Mouse (Mus musculus): ENCODE results near the gene Olfr943.

Olfr943 gene

DNA sequence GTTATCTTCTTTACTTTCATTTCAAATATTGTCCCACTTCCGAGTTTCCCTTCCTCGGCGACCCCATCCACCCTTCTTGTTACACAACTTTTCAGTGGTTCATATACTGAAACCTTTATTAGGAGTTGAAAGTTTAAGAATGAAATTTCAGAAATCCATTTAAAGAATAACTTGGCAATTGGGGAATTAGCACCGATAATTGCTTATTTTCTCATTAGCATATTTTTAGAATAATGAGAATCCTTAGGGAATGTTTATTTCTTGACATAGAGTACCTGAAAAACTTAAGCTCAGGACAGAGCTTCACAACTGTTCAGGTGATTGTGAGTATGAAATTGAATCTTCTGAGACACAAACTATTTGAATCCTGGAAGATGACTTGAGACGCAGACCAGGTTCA lies at the start of gene Olfr943:
Olfr943 (plus strand) TSS at position 301 of the 400 bp plus-strand sequence.
- DNase-seq (ENCODE audit: low spot score) = no peak

DNA sequence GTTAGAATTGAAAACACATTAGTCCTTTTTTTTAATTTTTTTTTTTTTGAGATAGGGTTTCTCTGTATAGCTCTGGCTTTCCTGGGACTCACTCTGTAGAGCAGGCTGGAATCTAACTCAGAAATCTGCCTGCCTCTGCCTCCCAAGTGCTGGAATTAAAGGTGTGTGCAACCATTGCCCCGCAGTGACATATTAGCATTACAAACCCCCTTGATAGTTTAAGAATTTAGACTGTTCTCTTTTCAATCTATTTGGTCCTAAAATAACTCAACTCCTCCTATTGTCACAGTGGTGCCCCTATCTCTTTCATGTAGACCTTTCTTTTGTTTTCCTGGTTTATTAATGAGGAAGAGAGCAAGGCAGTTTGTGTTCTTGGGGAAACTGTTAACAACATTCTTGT lies 38.8 kb upstream of the Olfr943 start:
- DNase-seq (ENCODE audit: low spot score) = no peak

DNA sequence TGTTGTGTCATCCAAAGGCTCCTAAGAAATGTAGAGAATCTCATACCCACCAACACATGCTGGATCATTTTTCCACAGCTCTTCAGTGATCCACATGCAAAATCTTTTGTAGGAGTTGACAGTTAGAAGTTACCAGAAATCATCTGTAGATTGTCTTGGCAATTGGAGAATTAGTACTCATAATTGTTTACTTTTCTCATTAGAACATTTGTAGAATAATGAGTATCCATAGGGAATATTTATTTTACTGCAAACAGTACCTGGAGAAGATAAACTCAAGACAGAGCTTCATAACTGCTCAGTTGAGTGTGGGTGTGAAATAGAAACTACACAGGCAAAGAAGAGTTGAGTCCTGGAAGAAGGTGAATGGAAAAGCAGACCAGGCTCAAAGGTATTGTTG lies 38.3 kb upstream of the Olfr943 start, which contains the start of gene Olfr27:
Olfr27 (plus strand) TSS at position 301 of the 400 bp plus-strand sequence.
- DNase-seq (ENCODE audit: low spot score) = no peak

GRCm38 (mm10) chr9:39152401-39152800 lies 13.7 kb upstream of the Olfr943 start:
- DNase-seq (ENCODE audit: low spot score) = no peak

DNA sequence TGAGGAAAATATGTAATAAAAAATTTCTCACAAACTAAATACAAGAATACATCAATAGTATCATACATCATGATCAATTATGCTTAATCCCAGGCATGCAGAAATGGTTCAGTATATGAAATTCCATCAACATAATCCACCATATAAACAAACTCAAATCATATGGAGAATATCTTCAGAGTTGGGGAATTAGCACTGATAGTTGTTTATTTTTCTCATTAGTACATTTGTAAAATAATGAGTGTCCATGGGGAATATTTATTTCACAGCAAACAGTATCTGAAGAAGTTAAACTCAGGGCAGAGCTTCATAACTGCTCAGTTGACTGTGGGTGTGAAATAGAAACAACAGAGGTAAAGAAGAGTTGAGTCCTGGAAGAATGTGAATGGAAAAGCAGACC lies 35.5 kb downstream of the Olfr943 start, which contains the start of gene Olfr944:
Olfr944 (plus strand) TSS at position 301 of the 400 bp plus-strand sequence.
- no peak for DNase-seq (ENCODE audit: low spot score)
